Mouse (Mus musculus) embryo, embryonic 11.5 days (tissue): Measurements from ENCODE around the gene Rbm12.

ENCODE experiments used
- DNase-seq: peaks from one replicate; pipeline ENCODE4 v3.0.0-alpha.2; 2012; ENCODE audit warnings: low read depth, low spot score

Gene Rbm12

DNA sequence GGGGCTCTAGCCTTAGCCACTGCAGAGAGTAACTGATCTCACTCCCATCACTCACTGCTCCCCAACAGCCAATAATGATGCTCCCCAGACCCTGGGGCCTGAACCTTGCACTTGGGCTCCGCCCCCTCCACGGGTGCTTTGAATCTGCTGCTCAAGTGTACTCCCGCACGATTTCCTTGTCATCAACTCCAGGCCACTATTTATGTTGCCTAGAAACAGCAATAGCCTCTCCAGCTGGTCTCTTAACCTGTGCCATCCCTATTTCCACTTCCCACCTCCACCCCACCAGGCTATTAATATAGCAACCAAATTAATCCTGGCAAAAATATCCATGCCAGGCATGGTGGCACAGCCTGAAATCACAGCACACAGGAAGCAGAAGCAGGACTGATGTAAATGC is 32.1 kb downstream of the Rbm12 start:
- DNase-seq = no peak

- DNase-seq = no peak
These were observed 32.6 kb downstream of the Rbm12 start for GRCm38 (mm10) chr2:156079183-156079560.

- no peak for DNase-seq
These were observed 33.2 kb downstream of the Rbm12 start for GRCm38 (mm10) chr2:156078421-156079182.

DNA sequence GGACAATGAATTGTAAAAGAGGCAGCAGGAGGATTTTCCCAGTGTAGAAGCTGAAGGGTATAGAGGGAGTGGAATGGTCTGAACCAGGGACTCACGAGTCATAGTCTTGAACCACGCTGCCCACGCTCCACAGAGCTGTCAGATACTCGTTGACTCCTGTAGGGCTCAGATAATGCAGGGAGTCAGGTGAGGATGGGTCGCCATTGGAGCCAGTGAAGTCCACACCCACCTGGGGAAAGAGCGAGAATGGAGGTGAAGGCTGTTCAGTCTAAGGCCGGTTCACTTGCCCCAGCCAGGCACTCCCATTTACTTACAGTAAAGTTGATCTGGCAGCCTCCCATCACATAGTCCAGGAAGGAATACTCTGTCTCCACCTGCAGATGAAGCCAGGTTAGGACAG is 34.3 kb downstream of the Rbm12 start:
- DNase-seq = no peak

GRCm38 (mm10) chr2:156073725-156074124 is 38.1 kb downstream of the Rbm12 start:
- no peak for DNase-seq

- no peak for DNase-seq
These were observed 40.5 kb downstream of the Rbm12 start for GRCm38 (mm10) chr2:156071236-156071635.

GRCm38 (mm10) chr2:156067916-156068315 is 43.9 kb downstream of the Rbm12 start:
- no peak for DNase-seq

DNA sequence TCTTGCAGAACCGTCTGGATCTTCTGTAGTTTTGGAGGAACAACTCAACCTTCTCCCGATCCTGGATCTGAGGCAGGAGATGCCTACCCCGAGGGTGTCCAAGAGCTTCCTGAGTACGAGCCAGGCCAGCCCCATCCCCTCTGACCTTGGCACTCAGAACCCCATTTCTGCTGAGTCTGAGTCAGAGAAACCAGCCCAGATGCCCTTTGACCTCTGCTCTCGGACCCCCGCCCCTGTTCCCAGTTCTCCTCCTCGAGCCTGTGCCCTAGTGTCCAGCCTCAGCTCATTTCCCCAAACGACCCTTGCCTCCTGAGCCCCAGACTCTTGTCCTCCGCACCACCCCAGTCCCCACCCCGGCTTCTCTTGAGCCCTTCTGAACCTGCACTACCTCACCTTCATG is 45.7 kb downstream of the Rbm12 start:
- DNase-seq = no peak

DNA sequence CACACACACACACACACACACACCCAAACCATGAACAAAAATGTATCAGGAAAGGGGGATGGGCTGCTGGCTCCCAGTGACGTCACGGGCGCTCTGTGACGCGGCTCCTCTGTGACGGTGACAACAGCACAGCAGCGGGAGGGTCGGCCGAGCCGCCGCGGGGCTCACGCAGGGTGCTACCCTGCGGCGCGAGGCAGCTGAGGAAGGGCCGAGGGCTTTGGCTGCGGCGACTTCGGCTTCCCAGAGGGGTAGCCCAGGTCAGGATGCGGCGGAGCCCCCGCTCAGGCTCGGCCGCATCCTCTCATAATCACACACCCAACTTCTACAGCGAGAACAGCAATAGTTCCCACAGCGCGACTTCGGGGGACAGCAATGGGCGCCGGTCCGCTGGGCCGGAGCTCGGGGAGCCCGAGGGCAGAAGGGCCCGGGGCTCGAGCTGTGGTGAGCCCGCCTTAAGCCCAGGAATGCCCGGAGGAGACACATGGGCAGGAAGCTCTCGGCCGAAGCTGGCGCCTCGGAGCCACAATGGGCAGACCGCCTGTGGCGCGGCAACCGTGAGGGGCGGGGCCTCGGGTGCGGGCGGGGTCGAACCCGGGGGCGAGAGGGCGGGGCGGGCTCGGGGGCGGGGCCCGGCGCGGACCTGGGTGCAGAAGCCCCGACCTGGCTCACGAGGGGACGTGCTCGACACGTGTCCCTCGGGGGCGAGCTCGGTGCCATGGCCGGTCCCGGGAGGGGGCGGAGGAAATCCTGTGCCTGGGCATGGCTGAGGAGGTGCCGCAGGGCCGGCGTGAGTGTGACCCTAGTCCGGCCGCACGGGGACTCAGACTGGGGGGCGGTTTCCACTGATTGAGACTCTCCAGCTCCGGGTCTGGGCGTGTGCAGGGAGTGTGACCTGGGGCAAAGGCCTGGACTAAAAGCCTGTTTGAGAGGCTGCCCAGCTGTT is 46.4 kb downstream of the Rbm12 start, which contains the start of gene Spag4:
Gene Spag4, plus strand, starts transcription at position 77 of the 943 bp plus-strand sequence.
- peak; percentile 67 for DNase-seq

- no peak for DNase-seq
These were observed 59.0 kb downstream of the Rbm12 start, which contains the start of gene Fer1l4 for GRCm38 (mm10) chr2:156052816-156053215. Fer1l4 (minus strand) TSS chr2:156052947.

GRCm38 (mm10) chr2:156047929-156048328 is 63.8 kb downstream of the Rbm12 start:
- DNase-seq = no peak

DNA sequence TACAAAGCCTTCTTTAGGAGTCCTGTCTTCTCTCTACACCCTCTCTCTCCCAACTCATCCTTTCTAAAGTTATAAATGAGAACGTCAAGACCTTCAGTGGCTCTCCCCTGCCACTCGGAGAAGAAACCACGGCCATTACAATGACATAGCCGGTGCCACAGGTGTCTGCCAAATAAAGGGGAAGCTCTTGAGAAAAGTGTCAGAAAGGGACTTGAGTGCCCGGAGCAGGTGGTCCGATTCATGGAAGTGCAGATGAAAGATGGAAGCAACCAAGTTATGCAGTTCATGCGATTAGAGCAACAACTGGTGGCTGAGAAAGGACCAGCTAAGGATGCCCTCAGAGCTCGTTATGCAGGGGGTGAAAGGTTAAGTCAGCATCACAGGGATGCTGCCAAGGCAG is 68.9 kb downstream of the Rbm12 start:
- DNase-seq = no peak
